Mouse (Mus musculus): Measurements from ENCODE around the gene Bcl2l11.
"Not testable (repeated sequence)": the region's sequence is repeated elsewhere in the genome, so short reads cannot be mapped to it uniquely, and the experiment has no call there.

The Bcl2l11 gene

DNA sequence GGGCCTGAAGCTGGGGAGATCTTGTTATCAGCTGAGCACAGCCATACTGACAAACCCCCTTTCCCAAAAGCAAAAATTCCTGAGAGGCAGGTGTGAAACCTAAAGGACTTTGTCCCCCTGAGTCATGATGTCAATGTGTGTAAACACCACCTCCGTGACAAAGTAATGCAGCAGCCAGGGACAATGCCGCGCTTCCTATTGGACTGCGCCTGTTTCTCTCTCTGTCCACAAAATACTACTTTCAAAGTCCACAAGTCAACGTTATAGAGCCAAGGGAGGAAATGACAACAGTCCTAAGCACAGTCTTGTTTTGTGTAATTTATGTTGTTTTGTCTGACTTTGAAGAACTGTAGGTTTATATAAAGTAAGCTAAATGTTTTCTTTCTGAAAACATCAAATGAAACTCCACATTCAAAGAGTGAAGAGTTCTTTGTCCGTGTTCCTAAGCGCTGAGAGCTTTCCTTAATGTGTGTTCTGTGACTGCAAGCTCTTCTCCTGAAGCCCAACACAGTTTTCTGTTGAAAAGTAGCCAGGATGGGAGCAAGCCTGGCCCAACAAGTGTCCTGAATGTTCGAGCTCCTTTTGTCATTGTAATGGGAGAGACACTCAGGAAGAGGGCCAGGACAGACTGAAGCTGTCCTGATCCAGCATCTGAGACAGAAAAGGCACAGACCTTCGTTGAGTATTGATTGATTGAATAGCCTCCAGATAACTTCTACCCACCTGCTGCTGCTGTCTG lies 48.9 kb downstream of the Bcl2l11 start:
- DNase-seq (ENCODE audit: low spot score): no peak

DNA sequence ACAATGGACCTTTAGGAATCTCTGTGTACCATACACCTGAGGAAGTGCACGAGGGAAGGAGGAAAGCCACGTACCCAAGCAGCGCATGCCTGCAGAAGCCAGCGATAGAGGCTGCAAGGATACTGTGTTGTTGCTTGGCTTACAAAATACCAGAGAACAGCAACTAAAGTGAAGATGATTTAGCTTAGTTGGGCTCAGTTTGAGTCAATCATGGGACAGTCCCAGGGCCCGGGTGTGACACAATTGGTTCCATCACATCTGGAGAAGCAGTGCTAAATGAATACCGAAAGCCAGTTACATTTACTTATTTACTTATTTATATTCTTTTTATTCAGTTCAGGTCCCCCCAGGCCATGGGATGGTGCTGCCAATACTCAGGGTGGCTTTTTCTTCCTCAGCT lies 49.8 kb downstream of the Bcl2l11 start:
- no peak for DNase-seq (ENCODE audit: low spot score)

DNA sequence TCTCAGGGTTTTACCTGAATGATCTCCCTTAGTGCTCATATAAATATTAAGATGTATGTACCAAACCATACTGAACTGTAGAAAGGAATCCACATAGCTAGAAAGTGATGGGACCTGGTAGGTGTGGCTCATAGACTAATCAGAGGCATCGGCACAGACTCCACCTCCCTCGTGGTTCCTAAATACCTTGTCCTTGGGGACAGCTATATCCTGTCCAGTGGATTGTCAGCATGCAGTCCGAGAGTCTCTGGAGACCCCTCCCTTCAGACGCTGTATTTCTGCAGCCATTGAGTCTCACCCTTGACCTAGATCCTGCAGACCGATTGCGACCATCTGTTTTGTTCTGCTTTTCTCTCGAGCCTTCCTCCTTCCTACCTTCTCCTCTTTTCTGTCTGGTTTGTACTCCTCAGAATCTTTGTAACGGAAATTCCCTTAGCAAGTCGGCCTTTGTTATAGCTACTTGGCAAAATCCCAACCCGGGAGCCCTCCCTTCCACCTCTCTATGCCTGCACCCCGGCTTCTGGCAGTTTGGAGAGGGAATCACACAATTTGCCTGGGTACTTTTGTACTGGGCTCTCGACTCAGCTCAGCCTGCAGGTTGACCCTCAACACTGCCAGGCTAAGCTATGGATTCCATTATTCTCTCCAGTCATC lies 50.7 kb downstream of the Bcl2l11 start:
- DNase-seq (ENCODE audit: low spot score): peak; percentile 15

DNA sequence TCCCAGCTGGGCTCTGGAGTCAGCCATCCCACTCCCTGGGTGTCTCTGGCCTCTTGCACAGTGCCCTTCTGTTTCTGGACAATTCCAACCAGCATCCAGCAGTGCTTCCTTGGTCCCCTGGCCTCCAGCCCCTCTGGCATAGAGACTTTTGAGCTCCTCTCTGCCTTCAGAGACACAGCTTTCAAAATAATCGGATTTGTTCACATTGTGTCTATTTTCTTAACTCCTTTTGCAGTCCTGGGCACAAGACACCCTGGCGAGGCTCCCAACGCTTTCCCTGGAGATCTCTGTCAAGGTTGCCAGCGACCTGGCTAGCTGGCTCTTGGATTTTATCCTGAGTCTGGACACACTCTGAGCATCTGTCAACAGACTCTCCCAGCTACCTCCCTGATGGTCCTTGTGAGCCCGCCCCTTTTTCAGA lies 51.4 kb downstream of the Bcl2l11 start:
- no peak for DNase-seq (ENCODE audit: low spot score)

DNA sequence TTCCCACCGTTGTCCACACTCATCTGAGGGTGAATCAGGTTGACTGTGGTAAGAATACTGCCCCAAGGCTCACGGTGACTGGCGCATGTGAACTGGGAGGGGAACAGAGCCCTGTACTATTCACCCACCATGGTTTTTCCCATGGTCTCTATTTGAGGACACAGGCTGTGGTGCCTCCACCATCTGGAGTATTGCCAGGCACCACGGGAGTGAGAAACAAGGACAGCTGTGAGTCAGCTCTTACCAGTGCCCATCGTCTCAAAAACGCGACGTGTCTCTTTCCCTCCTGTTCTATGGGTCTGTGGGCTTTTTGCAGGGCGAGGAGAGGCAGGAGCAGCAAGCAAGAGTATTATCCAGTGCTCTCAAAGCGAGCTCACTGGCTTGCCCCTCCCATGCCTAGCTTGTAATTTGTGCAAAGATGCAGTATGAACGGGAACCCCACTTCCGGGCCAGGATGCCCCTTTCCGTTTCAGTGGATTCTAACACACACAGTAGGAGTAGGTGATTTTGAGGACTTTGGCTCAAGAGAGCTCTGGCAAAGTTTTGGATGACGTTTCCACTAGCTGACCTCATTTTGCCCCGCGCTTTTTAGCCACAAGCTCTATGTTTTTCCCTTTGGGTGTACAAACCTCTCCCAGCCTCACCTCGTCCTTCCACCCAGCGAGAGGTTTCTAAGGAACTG lies 53.4 kb downstream of the Bcl2l11 start:
- no peak for DNase-seq (ENCODE audit: low spot score)

DNA sequence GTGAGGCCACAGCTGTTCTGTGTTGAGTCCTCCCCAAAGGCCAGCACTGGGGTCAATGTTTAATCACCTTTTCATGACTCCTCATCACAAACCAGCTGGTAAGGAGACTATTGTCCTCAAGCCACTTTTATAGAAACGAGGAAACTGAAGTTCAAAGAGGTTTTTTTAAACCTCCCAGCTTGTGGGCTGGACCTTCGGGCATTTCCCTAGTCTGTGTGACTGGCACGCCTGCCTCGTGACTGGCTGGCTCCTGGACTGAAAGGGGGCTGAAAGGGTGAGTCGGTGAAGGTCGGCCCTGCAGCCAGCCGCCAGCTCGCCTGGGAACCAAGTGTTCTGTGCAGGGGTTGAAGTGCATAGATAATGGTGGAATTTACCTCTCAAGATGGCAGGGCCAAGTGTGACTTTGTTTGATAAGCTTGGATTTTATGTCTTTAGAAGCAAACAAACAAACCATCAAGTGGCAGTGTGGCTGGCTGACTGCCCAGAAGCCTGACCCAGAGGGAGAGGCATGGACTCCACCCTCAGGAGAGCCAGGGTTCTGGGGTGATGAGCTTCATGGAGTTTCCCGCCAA lies 54.1 kb downstream of the Bcl2l11 start:
- DNase-seq (ENCODE audit: low spot score): peak; percentile 29

DNA sequence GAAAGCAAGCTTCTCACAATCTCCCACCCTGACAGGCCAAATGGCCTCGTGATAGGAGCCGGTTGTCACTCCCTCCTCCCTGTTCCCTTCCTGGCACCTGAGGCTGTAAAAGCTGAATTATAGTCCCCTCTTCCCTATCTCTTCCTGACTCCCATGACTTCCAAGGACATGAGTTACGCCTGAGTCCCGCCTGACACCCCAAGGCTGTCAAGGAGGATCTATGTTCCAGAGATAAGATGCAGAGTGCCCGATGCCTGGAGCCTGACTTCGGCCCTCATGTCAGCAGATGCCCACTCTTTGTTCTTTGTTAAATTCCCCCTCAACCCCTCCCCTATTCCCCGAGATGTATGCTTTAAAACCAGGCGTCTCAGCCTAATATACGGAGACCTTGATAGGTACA lies 56.3 kb downstream of the Bcl2l11 start:
- DNase-seq (ENCODE audit: low spot score): not testable (repeated sequence)

DNA sequence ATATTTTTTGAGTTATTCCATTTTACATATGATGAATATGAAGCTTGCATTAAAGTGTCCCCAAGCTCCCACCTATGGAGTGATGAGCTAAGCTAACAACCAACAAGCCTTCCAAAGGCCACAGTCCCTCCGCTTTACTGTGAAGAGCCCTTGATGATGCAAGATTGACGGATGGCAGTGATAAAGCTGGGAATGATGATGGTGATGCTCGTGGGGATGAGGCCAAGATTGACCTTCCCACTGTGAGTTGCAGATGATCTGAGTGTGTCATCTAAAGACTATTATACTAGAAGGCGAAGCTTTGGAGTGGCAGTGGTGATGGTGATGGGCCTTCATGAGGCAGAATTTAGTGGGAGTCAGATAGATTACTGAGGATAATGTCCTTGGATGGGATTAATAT lies 56.9 kb downstream of the Bcl2l11 start:
- DNase-seq (ENCODE audit: low spot score): no peak

DNA sequence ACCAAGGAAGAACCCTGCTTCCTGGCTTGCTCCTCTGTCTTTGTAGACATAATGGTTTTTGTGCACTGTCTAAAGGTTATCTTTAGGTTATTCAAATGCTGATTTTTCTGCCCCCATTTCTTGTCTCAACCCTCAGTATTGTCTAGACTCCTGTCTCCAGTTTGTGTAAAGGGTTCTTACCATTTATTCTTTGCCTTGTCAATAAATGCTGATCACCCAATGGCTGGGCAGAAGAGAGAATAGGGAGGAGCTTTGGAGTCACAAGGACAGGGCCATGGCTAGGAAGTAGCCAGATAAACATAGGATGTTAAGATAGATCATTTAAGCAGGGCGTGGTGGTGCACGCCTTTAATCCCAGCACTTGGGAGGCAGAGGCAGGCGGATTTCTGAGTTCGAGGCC lies 57.9 kb downstream of the Bcl2l11 start:
- no peak for DNase-seq (ENCODE audit: low spot score)

DNA sequence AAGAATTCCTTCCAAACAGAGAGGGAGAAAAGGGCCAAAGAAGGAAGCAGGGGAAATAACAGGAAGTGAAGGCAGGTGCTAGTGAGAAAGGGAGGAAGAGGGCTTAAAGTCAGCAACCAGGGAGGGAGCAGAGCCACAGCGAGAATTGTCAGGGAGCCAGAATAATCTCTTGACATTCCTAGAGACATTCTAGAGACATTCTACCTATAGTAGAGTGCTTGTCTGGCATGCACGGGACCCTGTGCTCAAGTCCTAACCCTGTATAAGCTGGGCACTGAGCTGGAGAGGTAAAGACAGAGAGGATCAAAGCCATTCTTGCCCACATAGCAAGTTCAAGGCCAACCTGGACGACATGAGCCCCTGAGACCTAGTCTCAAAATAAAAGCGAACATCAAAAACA lies 60.1 kb downstream of the Bcl2l11 start:
- DNase-seq (ENCODE audit: low spot score): no peak

DNA sequence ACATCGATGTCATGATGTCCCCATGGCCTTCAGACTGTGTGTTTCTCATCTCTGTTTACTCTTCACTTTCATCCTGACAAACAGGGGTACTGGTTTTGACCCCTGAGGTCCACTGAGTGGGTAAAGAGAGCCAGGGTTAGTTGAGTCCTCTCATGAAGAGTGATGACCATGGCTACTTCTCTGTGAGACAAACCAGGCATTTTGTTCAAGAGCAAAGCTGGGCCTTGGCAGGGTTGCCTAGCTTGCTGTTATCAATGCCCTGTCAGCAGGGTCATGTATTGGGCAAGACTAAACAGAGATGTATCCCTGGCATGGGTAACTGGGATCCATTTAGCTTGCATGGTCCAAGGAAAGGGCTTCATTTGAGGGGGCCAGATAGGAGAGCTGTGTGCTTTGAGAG lies 61.4 kb downstream of the Bcl2l11 start:
- DNase-seq (ENCODE audit: low spot score): no peak

DNA sequence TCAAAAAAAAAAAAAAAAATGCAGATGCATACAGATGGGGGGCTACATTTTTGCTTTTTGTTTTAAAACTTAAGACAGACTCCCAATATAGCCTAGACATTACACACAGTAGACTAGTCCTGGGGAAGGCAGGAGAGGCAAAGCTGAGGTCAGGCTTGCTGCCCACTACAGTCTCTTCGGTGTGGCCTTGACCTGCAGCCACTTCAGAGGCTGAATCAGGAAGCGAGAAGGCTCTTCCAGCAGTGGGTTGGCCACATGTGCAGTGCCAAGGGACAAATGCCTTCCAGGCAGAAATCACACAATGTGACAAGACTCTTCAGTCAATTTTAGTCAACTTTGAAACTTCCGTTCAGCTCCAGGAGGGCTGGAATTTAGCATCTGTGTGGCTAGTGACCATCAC lies 62.6 kb downstream of the Bcl2l11 start:
- no peak for DNase-seq (ENCODE audit: low spot score)

DNA sequence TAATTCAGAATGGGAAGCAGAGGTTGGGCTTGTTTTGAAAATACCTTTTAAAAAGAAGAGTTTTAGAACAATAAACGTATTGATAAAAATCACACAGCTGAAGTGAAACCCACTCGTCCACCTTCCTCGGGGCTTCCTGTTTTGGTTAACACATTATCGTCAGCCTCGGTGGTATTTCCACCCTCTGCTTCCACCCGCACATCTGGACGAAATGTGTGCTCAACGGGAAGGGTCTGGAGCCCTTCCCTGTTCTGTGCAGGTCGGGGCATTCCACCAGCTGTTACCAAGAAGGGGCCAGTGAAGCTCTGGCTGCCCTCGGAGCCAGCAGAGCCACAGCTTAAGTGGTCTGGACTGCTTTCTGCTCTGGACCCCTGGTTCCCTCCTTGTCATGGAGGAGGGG lies 63.9 kb downstream of the Bcl2l11 start:
- no peak for DNase-seq (ENCODE audit: low spot score)

DNA sequence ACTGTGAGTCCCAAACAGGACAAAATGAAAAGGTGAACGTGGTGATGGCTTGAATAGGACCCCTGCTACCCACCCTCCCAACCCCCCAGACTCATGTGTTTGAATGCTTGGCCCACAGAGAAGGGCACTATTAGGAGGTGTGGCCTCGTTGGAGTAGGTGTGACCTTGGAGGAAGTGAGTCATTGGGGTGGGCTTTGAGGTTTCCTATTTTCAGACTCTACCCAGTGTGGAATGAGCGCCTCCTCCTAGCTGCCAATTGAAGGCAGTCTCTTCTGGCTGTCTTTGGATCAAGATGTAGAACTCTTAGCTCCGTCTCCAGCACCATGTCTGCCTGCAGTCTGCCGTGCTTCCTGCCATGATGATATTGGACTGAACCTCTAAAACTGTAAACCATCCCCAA lies 64.4 kb downstream of the Bcl2l11 start:
- DNase-seq (ENCODE audit: low spot score): no peak

DNA sequence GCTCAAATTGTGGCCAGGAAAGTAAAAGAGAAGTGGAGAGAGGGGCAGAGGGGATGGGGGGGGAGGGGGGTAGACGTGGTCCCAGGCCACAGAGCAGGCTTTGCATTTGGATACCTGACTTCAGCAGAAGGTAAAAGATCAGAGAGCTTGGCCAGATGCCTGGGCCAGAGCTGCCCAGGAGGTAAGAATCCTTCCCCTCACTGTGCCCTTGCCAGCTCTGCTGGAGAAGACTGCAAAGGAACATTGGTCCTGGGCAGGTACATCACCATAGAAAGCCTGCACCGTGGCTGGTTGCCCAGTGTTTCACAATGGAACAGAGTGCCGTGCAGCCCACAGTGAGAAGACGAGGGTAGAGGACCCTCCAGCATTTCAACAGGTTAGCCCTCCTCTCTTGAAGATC lies 67.6 kb downstream of the Bcl2l11 start:
- no peak for DNase-seq (ENCODE audit: low spot score)

DNA sequence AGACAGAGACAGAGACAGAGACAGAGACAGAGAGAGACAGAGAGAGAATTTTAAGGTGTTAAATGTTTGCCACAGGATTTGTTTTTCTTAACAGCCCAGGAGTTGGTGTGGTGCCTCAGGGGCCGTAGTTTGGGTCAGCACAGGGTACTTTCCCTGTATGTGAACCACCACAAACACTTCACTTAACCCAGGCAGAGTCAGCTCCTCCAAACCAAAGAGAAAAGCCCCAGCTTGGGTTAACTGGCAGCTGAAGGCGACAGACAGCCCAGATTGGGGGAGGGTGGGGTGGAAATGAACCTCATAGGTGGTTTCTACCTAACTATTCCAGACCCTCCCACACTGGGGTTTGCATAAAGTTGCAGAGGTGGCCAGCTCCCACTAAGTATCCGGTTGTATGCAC lies 71.5 kb downstream of the Bcl2l11 start:
- no peak for DNase-seq (ENCODE audit: low spot score)

DNA sequence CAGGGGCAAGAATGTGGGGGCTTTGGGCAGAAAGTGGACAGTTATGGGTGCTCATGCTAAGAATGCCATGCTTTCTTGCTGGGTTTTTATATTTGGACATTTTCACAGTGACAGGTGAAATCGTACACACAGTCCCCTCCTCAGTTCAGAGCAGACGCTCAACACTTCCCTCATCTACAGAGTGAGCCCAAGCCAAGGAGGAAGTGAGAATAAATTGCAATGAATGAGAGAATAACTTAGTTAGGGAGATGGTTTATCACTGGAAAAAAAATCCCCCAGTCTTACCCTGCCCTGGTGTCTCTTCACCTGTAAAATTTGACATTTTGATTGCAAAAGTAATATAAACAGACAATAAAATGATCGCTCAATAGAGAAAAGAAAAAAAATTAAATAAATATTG lies 77.3 kb downstream of the Bcl2l11 start:
- DNase-seq (ENCODE audit: low spot score): no peak

DNA sequence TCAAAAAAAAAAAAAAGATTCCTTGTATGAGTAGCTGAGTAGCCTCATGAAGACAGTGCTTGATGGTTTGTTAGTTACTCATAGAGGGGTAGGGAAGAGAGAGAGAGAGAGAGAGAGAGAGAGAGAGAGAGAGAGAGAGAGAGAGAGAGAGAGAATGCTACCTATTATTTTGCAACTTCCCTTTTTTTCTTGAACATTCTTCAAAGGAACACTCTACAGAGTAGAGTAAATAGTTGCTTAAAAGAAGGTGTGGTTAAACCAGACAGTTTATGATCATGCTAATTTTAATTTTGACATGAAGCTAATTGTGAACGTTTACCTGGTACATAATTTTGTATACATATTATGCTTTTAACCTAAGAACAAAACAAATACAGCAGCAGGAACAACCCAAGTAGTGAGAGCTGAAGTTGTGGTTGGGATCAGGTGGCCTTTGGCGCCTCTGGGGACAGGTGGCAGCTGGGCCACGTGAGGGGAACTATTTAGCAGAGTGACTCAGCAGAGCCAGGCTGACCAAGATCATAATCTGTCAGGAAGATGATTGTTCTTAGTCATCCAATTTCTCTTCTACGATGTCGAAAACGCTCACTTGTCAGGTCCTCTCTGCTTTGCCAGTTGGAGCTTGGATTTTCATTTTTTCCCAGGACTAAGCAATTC lies 78.0 kb downstream of the Bcl2l11 start:
- DNase-seq (ENCODE audit: low spot score): no peak

DNA sequence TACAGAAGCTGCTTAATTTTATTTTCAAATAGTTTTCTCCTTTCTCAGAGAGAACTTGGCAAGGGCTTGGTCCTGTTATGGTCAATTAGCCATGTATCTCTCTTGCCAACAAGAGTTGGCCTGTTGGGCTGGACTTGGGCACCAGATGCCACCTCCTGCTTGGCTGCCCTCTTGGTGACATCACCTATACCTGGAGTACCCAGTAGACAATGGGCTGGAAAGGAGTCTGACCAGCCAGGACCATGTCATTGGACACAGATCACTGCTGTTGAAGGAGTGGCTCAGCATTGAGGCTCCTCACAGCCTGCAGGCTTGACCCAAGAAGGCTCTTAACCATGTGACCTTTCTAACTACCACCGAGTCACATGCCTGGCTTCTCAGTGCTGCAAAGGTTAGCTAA lies 82.7 kb downstream of the Bcl2l11 start:
- no peak for DNase-seq (ENCODE audit: low spot score)

DNA sequence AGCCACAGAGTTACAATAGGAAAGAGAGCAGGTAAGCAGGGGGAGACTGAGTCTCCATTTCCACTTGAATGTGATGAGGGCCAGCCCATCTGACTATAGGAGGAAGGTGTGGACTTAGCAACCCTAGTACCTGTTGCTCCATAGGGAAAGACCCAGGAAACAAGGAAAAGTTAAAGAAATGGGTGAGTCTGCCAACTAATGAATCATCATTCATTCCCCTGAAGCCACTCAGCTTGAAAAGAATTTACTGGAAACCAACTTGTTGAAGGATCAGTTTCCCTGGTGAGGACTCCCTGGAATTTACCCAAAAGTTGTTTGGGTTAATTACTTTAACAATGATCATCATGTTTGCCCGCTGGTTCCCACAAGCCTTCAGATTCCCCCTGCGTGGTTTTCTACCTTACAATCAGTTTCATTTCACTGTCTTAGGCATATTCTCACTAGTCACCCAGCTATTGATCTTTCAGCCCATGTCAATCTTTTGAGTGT lies 84.0 kb downstream of the Bcl2l11 start:
- no peak for DNase-seq (ENCODE audit: low spot score)

DNA sequence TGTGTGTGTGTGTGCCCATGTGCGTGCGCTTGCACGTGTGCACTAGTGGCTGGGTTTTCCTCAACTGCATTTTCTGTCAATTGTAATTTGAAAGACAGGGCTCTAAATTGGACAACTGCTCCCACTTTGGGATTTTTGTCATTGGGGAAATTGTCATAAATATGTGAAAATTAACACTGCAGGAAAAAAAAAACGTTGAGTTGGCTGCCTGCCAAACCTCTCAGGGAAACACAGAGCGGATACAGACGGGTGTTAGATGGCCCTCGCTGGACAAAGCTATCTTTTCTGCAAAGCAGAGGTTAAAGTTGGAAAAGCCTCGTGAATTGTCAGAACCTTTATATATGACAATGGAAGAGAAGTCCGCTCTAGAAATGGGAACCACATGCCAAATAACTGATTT lies 84.5 kb downstream of the Bcl2l11 start:
- peak; percentile 10 for DNase-seq (ENCODE audit: low spot score)

Measured in retina, embryonic 14.5 days (tissue).